Mouse (Mus musculus) heart, postnatal 0 days (tissue): ENCODE measurements around the gene Frmd7.

ENCODE experiments used
- CTCF ChIP-seq: IDR thresholded peaks from 2 replicates; pipeline ENCODE4 v1.5.1; 2016; ENCODE audit warnings: antibody characterized with exemption, control low read depth, low read depth
- EP300 ChIP-seq: IDR thresholded peaks from 2 replicates; pipeline ENCODE4 v1.6.1; 2016; ENCODE audit warnings: antibody characterized with exemption, low read depth

DNA sequence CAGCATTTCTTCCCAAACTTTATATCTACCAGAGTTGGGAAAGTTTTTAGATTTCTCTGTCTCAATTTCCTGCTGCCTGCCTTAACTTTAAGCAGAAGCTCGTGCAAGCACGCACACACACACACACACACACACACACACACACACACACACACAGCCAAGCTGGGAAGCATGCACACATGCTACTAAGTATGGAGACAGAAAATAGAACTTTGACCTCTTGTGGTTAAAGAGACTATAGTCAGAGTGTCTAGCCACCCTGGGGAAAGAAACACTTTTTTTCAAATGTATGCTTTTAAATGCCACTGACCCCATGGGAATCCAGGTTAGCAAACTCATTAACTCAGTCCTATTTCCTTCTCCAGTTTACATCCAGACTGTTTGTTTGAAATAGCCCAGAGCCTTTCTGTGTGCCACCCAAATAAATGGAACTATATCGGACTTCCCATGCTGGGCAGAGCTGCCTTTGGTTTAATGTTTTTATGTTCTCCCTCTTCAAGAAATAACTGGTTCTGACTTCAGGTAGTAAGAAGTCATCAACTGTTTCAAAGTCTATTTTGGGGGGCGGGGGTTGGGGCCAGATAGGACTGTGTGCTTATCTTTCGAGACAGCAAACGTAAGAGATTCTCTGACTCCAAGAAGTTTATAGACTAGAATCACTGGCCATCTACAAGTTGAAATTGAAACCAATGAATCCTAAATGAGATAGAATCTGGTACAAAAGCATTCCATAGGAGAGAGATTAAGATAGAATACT is 91.9 kb downstream of the Frmd7 start:
- TF ChIP-seq CTCF: no peak
- TF ChIP-seq EP300: no peak
